Mouse (Mus musculus) hindbrain, postnatal 0 days (tissue): Measurements from ENCODE around the gene Tmigd3. TPM values are rescaled to one million over a fixed set of nuclear protein-coding genes. Genes with fewer than 3 reads are reported as not detected.

Experiments
- ATAC-seq: fragments of 200-750 bp; cut with Nextera tagmentation; 2 replicates; pipeline ENCODE4 v1.8.0; 2017; ENCODE audit warnings: mild to moderate bottlenecking, moderate TSS enrichment, moderate library complexity
- DNase-seq: peaks from one replicate; pipeline ENCODE4 v3.0.0-alpha.2; 2015; ENCODE audit warnings: low spot score
- H3K27ac ChIP-seq: fragments of 300-500 bp; sonication (generic); 2 replicates; pipeline ENCODE4 v1.5.1; 2014; ENCODE audit warnings: mild to moderate bottlenecking
- H3K27me3 ChIP-seq: fragments of 300-500 bp; sonication (generic); 2 replicates; pipeline ENCODE4 v1.6.1; 2014; ENCODE audit warnings: low read length, mixed read lengths; ENCODE audit not compliant: insufficient read depth
- H3K36me3 ChIP-seq: fragments of 300-500 bp; sonication (generic); 2 replicates; pipeline ENCODE4 v1.6.1; 2014; ENCODE audit warnings: low read length, mixed read lengths; ENCODE audit not compliant: insufficient read depth
- H3K4me1 ChIP-seq: fragments of 300-500 bp; sonication (generic); 2 replicates; pipeline ENCODE4 v1.6.1; 2014; ENCODE audit warnings: antibody characterized with exemption, low read length, mixed read lengths; ENCODE audit not compliant: insufficient read depth
- H3K4me2 ChIP-seq: fragments of 300-500 bp; sonication (generic); 2 replicates; pipeline ENCODE4 v1.6.1; 2014; ENCODE audit warnings: low read depth, mild to moderate bottlenecking, low read length, moderate library complexity, mixed read lengths
- H3K4me3 ChIP-seq: fragments of 300-500 bp; sonication (generic); 2 replicates; pipeline ENCODE4 v1.5.1; 2014; ENCODE audit warnings: low read length
- H3K9ac ChIP-seq: fragments of 300-500 bp; sonication (generic); replicated peaks from 2 replicates; pipeline ENCODE4 v1.6.1; 2014; ENCODE audit warnings: mild to moderate bottlenecking, low read length, moderate library complexity, mixed read lengths
- H3K9me3 ChIP-seq: fragments of 300-500 bp; sonication (generic); 2 replicates; pipeline ENCODE4 v1.6.1; 2016; ENCODE audit warnings: low read length, mixed read lengths
- CTCF ChIP-seq: IDR thresholded peaks from 2 replicates; pipeline ENCODE4 v1.5.1; 2016; ENCODE audit warnings: antibody characterized with exemption, control low read depth, low read depth
- WGBS: fragments of 180-500 bp; shearing (Covaris S2); extraction: QIAGEN DNeasy Blood & Tissue Kit; methylation state at CpG from one replicate; pipeline ENCODE4 v1.1.7; 2014; 5-methylcytosine and 5-hydroxymethylcytosine counted together
- polyA plus RNA-seq: library from polyadenylated mRNA; unstranded; fragments of >200 nt; fragmentation: Nextera tagmentation; extraction: Ambion mirVana; gene quantifications from 2 replicates; pipeline ENCODE4 v1.2.1, GENCODE M21; 2015
- total RNA-seq: library from RNA; depleted of rRNA; stranded (reverse); fragments of >200 nt; gene quantifications from 2 replicates; pipeline ENCODE4 v1.2.3, GENCODE M21; 2014

Gene Tmigd3
- total and polyA plus RNA-seq, 2 experiments from 2014 or later: not detected

DNA sequence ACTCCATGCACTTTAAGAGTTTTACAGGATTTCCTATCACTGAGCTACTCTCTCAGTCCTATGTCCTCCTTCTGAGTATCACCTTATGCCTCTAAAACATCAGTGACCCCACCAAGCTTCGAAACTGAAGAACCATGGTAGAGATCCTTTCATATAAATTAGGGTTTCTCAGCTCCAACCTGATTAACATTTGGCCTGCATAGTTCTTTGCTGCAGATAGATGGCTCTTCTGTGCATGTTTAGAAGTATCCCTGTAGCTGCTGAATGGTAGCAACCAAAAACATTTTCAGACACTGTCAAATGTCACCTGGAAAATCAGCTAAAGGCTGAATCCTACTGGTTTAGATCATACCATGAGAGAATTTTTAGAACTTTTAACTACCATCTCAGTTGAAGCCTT, 86.5 kb downstream of the Tmigd3 start:
- Histone ChIP-seq H3K9ac (peak overlapping the region; percentile 33; the same call in 1 of the 2 replicates), H3K4me2 (peak overlapping the region; percentile 62; the same call in 1 of the 2 replicates), H3K27ac (no peak overlapping the region), H3K9me3 (no peaks in the 10 kb centered on the region), H3K27me3 (no peaks in the 10 kb centered on the region), H3K36me3 (peaks cover 22% of the 10 kb centered on the region), H3K4me3 (peak overlapping the region; percentile 81; the same call in 1 of the 2 replicates), H3K4me1 (peaks cover 19% of the 10 kb centered on the region)
- WGBS: 94% methylated on average over 1 of the region's 1 CpGs
- no peak for ATAC-seq
- peak; percentile 11 for DNase-seq
- TF ChIP-seq CTCF: peak; percentile 49

DNA sequence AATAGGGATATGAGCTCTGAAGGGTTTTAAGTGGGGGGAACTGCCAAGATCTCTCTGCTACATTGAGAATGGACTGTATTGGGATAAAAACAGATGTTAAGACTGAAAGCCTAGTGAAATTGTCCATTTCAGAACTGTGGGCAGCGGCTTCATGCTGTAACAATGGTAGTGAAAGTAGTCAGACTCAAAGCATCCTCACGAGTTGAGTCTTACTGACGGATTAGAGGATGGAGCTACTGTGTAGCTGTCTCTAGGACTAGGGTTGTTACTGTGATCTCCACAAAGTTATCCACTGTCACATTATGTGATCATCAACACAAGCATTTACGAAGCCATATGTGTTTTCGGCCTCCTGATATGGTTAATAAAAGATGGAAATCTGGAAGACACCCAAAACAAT, 87.5 kb downstream of the Tmigd3 start:
- Histone ChIP-seq H3K4me1 (peaks cover 19% of the 10 kb centered on the region), H3K9ac (peak overlapping the region; percentile 94), H3K4me2 (peak overlapping the region; percentile 62), H3K9me3 (no peaks in the 10 kb centered on the region), H3K4me3 (peak overlapping the region; percentile 81), H3K27ac (peak overlapping the region; percentile 94; the same call in 1 of the 2 replicates), H3K36me3 (peaks cover 24% of the 10 kb centered on the region), H3K27me3 (no peaks in the 10 kb centered on the region)
- TF ChIP-seq CTCF: no peak
- ATAC-seq: no peak
- 41% methylated on average over 5 of the region's 5 CpGs for WGBS
- no peak for DNase-seq

DNA sequence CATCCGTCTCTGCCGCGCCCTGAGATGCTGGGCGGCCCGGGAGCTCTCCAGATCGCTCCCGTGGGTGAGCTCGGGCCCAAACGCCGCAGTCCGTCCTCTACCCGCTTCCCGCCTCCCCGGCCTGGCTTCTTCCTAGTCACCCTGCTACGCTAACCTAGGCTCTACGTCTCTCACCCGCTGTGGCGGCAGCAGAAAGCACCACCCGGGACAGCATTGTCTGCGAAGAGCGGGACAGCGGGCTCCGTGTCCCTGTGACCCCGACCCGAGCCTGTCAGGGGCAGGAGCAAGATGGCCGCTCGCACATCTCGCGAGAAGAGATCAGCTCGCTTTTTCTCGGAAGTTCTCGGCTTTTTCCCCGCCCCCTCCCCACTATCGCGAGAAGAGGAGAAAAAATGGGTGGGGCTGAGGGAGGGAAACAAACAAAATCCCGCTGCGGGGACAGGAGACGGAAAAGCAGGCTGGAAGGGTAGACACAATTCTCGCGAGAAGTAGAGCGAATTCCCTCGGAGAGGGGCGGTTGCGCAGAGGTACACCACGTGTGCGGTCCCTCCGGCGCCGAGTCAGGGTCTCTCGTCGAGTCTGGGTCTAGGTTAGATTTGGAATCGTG, 88.4 kb downstream of the Tmigd3 start, which contains the start of gene Wdr77:
Gene Wdr77 (plus strand): TSS at position 396 of the 607 bp plus-strand sequence.
- Histone ChIP-seq H3K4me2 (peak within 1 kb of the TSS; percentile 80), H3K4me1 (peaks cover 19% of the 10 kb centered on the region), H3K36me3 (peaks cover 28% of the 10 kb centered on the region), H3K9me3 (no peaks in the 10 kb centered on the region), H3K27me3 (no peaks in the 10 kb centered on the region), H3K9ac (peak within 1 kb of the TSS; percentile 94), H3K4me3 (peak within 1 kb of the TSS; percentile 81), H3K27ac (peak within 1 kb of the TSS; percentile 94)
- TF ChIP-seq CTCF: no peak
- DNase-seq: peak; percentile 99
- peak; percentile 98 for ATAC-seq
- under 1% methylated on average over 51 of the region's 52 CpGs for WGBS

DNA sequence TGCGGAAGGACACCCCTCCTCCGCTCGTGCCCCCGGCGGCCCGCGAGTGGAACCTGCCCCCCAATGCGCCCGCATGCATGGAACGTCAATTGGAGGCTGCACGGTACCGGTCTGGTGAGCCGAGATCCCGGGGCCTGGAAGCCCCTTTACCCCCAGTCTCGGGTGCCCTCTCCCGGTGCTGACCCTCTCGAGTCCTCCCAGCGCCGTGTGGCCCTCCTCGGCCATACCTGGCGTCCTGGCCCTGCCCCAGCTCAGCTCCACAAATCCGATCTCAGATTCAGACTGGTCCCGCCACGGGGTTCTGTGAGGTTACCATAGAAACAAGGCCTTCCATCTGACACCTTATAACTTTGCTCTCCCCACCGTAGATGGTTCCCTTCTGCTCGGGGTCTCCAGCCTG, 88.9 kb downstream of the Tmigd3 start:
- DNase-seq: peak; percentile 64
- no peak; the same call in 1 of the 2 replicates for TF ChIP-seq CTCF

DNA sequence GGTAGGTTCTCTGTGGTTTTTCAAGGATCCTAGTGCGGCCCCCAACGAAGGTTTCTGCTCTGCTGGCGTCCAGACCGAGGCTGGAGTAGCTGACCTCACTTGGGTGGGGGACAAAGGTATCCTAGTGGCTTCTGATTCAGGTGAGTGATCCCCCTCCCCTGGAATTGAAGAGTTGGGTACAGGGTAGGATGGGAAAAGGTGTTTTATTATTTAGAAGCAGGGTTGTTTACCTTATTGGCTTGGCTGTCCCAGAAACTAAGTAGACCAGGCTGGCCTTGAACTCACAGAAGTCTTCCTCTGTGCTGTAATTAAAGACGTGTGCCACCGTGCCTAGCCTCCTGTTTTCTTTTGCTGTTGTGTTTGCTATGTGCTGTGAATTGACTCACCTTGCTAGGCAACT, 89.3 kb downstream of the Tmigd3 start, which contains the start of gene Atp5f1:
Gene Atp5f1 (minus strand): TSS at position 101 of the 400 bp plus-strand sequence.
- Histone ChIP-seq H3K4me1 (peaks cover 19% of the 10 kb centered on the region), H3K9ac (peak within 1 kb of the TSS; percentile 94), H3K9me3 (no peaks in the 10 kb centered on the region), H3K27me3 (no peaks in the 10 kb centered on the region), H3K4me2 (peak within 1 kb of the TSS; percentile 80), H3K4me3 (peak within 1 kb of the TSS; percentile 81), H3K27ac (peak within 1 kb of the TSS; percentile 94), H3K36me3 (peaks cover 34% of the 10 kb centered on the region)
- WGBS: 6% methylated on average over 6 of the region's 6 CpGs
- ATAC-seq: no peak
- TF ChIP-seq CTCF: no peak
- no peak for DNase-seq

More for the DNA sequence above, 88.9 kb downstream of the Tmigd3 start:
- Histone ChIP-seq H3K4me2 (peak overlapping the region; percentile 80), H3K27ac (peak overlapping the region; percentile 80), H3K9me3 (no peaks in the 10 kb centered on the region), H3K27me3 (no peaks in the 10 kb centered on the region), H3K36me3 (peaks cover 33% of the 10 kb centered on the region), H3K4me1 (peaks cover 19% of the 10 kb centered on the region), H3K9ac (peak overlapping the region; percentile 94), H3K4me3 (peak overlapping the region; percentile 81)
- WGBS: 0% methylated on average over 26 of the region's 26 CpGs
- peak; percentile 79 for ATAC-seq

DNA sequence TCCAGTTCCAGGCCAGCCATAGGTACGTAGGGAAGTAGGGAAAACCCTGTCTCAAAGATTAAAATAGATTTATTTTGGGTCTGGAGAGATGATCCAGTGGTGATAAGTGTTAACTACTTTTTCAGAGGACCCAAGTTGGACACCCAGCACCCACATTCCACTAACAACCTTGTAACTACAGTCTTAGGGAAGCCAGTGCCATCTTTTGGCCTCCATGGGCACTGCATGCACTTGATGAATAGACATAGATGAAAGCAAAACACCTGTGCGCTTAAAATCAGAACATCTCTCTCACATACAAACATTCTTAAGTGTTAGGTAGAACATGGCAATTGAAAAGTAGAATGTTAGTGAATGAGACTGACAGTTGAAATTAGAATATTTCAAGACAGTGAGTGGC, 90.0 kb downstream of the Tmigd3 start:
- no peak for ATAC-seq
- peak; percentile 53 for TF ChIP-seq CTCF
- Histone ChIP-seq H3K27me3 (no peaks in the 10 kb centered on the region), H3K4me3 (no peak overlapping the region), H3K4me1 (peaks cover 19% of the 10 kb centered on the region), H3K27ac (no peak overlapping the region), H3K4me2 (peak overlapping the region; percentile 80), H3K36me3 (peaks cover 39% of the 10 kb centered on the region), H3K9me3 (no peaks in the 10 kb centered on the region), H3K9ac (no peak overlapping the region)
- peak; percentile 10 for DNase-seq
- 96% methylated on average over 2 of the region's 2 CpGs for WGBS
